Mouse (Mus musculus) forebrain, embryonic 14.5 days (tissue): Measurements from ENCODE around the gene Pbrm1. TPM values are rescaled to one million over a fixed set of nuclear protein-coding genes. Genes with fewer than 3 reads are reported as not detected.

Experiments
- ATAC-seq: fragments of 200-750 bp; cut with Nextera tagmentation; 2 replicates; pipeline ENCODE4 v1.8.0; 2017; ENCODE audit warnings: mild to moderate bottlenecking, moderate library complexity
- DNase-seq: peaks from one replicate; pipeline ENCODE4 v3.0.0-alpha.2; 2015; ENCODE audit warnings: low spot score
- H3K27ac ChIP-seq: fragments of 300-500 bp; sonication (generic); 2 replicates; pipeline ENCODE4 v1.5.1; 2014; ENCODE audit warnings: low read depth, mild to moderate bottlenecking, control low read depth, low read length, moderate library complexity
- H3K27me3 ChIP-seq: fragments of 300-500 bp; sonication (generic); replicated peaks from 2 replicates; pipeline ENCODE4 v1.6.1; 2014; ENCODE audit warnings: low read length, control low read depth, mixed read lengths; ENCODE audit not compliant: control insufficient read depth, insufficient read depth
- H3K36me3 ChIP-seq: fragments of 300-500 bp; sonication (generic); 2 replicates; pipeline ENCODE4 v1.6.1; 2014; ENCODE audit warnings: low read length, control low read depth; ENCODE audit not compliant: control insufficient read depth, insufficient read depth
- H3K4me1 ChIP-seq: fragments of 300-500 bp; sonication (generic); 2 replicates; pipeline ENCODE4 v1.6.1; 2014; ENCODE audit warnings: antibody characterized with exemption, low read length, control low read depth; ENCODE audit not compliant: control insufficient read depth, insufficient read depth
- H3K4me2 ChIP-seq: fragments of 300-500 bp; sonication (generic); 2 replicates; pipeline ENCODE4 v1.6.1; 2014; ENCODE audit warnings: mild to moderate bottlenecking, control low read depth, low read length
- H3K4me3 ChIP-seq: fragments of 300-500 bp; sonication (generic); 2 replicates; pipeline ENCODE4 v1.5.1; 2014; ENCODE audit warnings: low read depth, low read length, control low read depth
- H3K9ac ChIP-seq: fragments of 300-500 bp; sonication (generic); 2 replicates; pipeline ENCODE4 v1.6.1; 2014; ENCODE audit warnings: mild to moderate bottlenecking, low read length, control low read depth, moderate library complexity
- H3K9me3 ChIP-seq: fragments of 300-500 bp; sonication (generic); replicated peaks from 2 replicates; pipeline ENCODE4 v1.6.1; 2016; ENCODE audit warnings: low read length, control low read depth, mixed read lengths; ENCODE audit not compliant: control insufficient read depth
- WGBS: fragments of 180-500 bp; shearing (Covaris S2); extraction: QIAGEN DNeasy Blood & Tissue Kit; methylation state at CpG from one replicate; pipeline ENCODE4 v1.1.7; 2014; 5-methylcytosine and 5-hydroxymethylcytosine counted together
- polyA plus RNA-seq: library from polyadenylated mRNA; unstranded; fragments of >200 nt; fragmentation: Nextera tagmentation; extraction: Ambion mirVana; gene quantifications from 2 replicates; pipeline ENCODE4 v1.2.1, GENCODE M21; 2014

The Pbrm1 gene
- polyA plus RNA-seq, 1 experiment from 2014 or later = 103 TPM

DNA sequence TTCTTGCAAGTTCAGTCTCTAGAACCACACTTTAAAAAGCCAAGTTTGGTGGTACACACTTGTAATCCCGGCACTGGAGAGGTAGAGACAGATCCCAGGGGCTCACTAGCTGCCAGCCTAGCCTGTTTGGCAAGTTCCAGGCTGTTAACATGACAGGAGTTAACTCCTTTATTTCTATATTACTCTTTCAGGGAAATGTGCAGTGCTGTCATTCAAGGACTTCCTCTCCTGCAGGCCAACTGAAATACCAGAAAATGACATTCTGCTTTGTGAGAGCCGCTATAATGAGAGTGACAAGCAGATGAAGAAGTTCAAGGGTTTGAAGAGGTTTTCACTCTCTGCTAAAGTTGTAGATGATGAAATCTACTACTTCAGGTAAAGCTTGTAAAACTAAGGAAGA, 86.2 kb downstream of the Pbrm1 start:
- DNase-seq (no peak), ATAC-seq (no peak)
- H3K36me3 ChIP-seq = peaks cover 68% of the 10 kb centered on the region
- H3K27me3 ChIP-seq = no peaks in the 10 kb centered on the region
- H3K9me3 ChIP-seq = no peaks in the 10 kb centered on the region
- H3K4me1 ChIP-seq = no peaks in the 10 kb centered on the region
- H3K27ac ChIP-seq = no peak overlapping the region
- H3K9ac ChIP-seq = no peak overlapping the region
- H3K4me2 ChIP-seq = no peak overlapping the region
- H3K4me3 ChIP-seq = no peak overlapping the region
- 95% methylated on average over 2 of the region's 2 CpGs for whole genome bisulfite sequencing

DNA sequence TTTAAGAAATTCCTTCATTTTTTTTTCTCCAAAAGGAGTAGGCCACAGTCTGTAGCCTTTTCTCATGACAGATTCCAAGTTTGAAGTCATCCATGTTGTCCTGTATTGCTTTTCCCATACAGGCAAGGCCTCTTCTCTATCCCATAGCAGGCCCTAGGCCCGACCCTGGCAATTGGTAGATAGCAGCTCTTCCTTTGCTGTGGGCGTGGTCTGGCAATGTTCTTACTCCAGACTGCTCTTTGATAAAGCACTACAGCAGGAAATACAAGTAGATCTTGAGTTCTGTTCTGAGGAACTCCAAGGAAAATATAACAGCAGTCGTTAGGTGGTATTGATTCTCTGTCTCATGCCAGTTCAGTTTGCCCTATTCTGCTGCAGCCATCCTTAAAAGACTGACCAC, 91.7 kb downstream of the Pbrm1 start:
- DNase-seq = no peak
- Histone ChIP-seq H3K4me1 (no peaks in the 10 kb centered on the region), H3K9ac (no peak overlapping the region), H3K9me3 (no peaks in the 10 kb centered on the region), H3K4me3 (no peak overlapping the region), H3K4me2 (no peak overlapping the region), H3K36me3 (peaks cover 90% of the 10 kb centered on the region), H3K27ac (no peak overlapping the region), H3K27me3 (no peaks in the 10 kb centered on the region)
- no peak for ATAC-seq
- 82% methylated on average over 3 of the region's 3 CpGs for WGBS

DNA sequence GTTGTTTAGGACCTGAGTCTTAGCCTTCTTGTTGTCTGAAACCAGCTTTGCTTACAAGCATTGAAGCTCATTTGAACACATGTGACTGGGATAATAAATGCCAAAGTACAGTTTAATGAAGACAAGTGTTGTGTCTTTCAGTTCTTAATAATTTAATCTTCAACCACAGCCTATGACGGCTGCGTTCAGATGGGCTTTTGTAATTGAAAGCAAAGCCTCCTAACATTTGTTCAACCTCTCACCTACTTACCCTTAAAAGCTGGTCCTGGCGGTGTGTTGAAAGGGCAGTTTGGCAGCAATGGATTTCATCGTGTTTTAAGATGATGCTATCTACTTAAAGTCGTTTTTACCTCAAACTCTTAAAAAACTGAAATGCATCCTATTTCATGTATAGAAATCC, 93.2 kb downstream of the Pbrm1 start:
- WGBS = 87% methylated on average over 5 of the region's 5 CpGs
- Histone ChIP-seq H3K27me3 (no peaks in the 10 kb centered on the region), H3K4me2 (no peak overlapping the region), H3K9me3 (no peaks in the 10 kb centered on the region), H3K36me3 (peaks cover 90% of the 10 kb centered on the region), H3K27ac (no peak overlapping the region), H3K4me1 (no peaks in the 10 kb centered on the region), H3K9ac (no peak overlapping the region), H3K4me3 (no peak overlapping the region)
- ATAC-seq = no peak
- DNase-seq = no peak

DNA sequence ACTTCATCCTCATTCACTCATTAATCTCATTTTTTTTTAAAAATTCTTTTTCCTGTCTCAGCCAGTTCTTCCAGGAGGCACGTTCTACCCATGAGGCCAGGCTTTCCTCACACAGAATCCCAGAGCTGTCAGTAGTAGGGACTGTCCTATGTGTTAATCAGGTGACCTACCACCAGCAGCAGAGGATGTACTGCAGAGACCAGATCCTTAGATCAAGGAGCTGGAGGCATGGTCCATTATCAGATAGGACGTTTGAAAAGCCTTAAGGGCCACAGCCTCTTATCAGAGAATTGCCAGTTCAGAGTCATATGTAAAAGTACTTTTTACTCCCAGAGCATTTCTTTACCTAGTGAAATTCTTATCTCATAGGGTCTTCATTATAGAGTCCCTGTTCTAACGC, 95.1 kb downstream of the Pbrm1 start:
- Histone ChIP-seq H3K36me3 (peaks cover 89% of the 10 kb centered on the region), H3K4me3 (no peak overlapping the region), H3K9me3 (no peaks in the 10 kb centered on the region), H3K27me3 (no peaks in the 10 kb centered on the region), H3K4me1 (no peaks in the 10 kb centered on the region), H3K4me2 (no peak overlapping the region), H3K9ac (no peak overlapping the region), H3K27ac (no peak overlapping the region)
- DNase-seq = no peak
- ATAC-seq = no peak
- 81% methylated on average over 3 of the region's 3 CpGs for WGBS

DNA sequence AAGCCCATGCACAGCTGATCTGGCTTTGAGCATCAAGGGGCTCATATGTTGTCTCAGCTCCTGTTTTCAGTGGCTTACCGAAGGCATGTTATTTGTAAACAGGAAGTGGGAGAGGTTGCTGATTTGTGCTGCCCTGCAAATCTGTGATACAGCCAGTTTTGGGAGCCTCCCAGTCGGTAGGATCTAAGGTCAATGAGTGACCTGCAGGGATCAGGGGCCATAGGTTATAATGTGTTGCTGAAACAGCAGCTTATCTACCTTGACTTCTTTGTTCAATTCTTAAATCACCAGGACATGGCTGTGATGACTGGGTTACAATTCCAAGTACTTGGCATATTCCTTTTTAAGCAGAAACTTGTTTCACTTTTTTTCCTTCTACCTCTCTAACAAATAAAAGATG, 96.6 kb downstream of the Pbrm1 start:
- DNase-seq (no peak), ATAC-seq (no peak)
- Histone ChIP-seq H3K9me3 (no peaks in the 10 kb centered on the region), H3K36me3 (peaks cover 86% of the 10 kb centered on the region), H3K4me2 (no peak overlapping the region), H3K27me3 (no peaks in the 10 kb centered on the region), H3K9ac (no peak overlapping the region), H3K4me1 (no peaks in the 10 kb centered on the region), H3K4me3 (no peak overlapping the region), H3K27ac (no peak overlapping the region)
- 87% methylated on average over 2 of the region's 2 CpGs for WGBS

DNA sequence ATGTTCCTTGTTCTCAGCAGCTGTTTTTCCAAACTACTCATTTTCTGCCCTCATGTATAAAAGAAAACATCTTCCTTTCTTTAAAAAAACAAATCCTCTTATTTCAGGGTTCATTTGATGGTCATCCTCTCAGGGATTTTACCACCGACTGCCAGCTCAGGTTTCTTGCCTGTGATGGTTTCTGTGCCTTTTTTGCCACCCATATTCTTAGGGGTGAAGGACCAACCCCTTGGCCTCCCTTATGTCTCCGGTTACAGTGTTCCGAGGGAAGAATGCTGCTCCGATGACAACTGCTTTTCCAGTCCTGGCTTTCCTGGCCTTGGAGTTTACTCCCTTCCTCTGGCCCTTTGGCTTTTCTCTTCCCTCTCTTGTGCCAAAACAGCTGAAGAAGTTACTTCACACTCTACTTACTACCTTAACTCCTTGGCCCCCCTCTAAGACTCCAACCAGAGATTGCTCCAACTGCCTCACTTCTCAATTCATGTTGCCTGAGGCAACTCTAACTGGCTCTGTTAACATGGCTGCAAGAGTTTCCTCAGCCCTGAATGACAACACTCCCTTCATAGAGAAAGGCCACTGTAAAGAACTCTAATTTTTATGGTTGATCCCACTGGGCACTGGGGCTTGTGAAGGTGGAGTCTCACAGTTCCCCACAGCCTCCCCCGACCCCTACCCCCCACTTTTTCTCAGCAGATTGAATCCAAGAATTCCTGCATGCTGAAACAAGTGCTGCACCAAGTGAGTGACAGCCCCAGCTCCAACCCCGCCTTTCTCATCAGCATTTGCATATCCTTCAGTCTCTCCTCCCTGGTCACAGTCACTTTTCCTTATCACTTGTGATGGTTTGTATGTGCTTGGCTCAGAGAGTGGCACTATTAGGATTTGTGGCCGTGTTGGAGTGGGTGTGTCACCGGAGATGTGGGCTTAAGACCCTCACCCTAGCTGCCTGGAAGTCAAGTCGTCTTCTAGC, 106.5 kb downstream of the Pbrm1 start:
- DNase-seq (peak; percentile 4), ATAC-seq (no peak)
- H3K27me3 ChIP-seq = no peaks in the 10 kb centered on the region
- H3K4me1 ChIP-seq = peaks cover 14% of the 10 kb centered on the region; the same call in 1 of the 2 replicates
- no peak overlapping the region for H3K4me3 ChIP-seq
- H3K27ac ChIP-seq = no peak overlapping the region
- no peak overlapping the region for H3K4me2 ChIP-seq
- peaks cover 21% of the 10 kb centered on the region for H3K36me3 ChIP-seq
- WGBS = 73% methylated on average over 9 of the region's 9 CpGs
- H3K9ac ChIP-seq = no peak overlapping the region
- no peaks in the 10 kb centered on the region for H3K9me3 ChIP-seq

DNA sequence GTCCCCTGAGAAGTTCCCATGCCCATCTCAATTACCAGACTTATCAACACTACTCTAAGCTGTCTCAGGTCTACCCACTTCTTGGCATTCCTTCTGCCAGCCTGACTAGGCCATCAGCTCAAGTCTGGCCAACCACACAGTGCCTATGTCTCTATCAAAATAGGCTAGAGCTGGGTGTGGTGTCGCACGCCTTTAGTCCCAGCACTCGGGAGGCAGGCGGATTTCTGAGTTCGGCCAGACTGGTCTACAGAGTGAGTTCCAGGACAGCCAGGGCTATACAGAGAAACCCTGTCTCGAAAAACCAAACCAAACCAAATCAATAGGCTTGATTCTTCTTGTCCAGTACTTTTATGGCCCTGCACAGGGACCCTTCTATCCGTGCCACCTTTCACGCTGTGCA, 107.9 kb downstream of the Pbrm1 start:
- H3K9ac ChIP-seq = no peak overlapping the region
- ATAC-seq (no peak), DNase-seq (no peak)
- no peak overlapping the region for H3K4me3 ChIP-seq
- peaks cover 17% of the 10 kb centered on the region for H3K4me1 ChIP-seq
- H3K27ac ChIP-seq = no peak overlapping the region
- peaks cover 11% of the 10 kb centered on the region for H3K36me3 ChIP-seq
- H3K4me2 ChIP-seq = no peak overlapping the region; the same call in 1 of the 2 replicates
- no peaks in the 10 kb centered on the region for H3K27me3 ChIP-seq
- no peaks in the 10 kb centered on the region for H3K9me3 ChIP-seq
- WGBS = 95% methylated on average over 8 of the region's 8 CpGs

DNA sequence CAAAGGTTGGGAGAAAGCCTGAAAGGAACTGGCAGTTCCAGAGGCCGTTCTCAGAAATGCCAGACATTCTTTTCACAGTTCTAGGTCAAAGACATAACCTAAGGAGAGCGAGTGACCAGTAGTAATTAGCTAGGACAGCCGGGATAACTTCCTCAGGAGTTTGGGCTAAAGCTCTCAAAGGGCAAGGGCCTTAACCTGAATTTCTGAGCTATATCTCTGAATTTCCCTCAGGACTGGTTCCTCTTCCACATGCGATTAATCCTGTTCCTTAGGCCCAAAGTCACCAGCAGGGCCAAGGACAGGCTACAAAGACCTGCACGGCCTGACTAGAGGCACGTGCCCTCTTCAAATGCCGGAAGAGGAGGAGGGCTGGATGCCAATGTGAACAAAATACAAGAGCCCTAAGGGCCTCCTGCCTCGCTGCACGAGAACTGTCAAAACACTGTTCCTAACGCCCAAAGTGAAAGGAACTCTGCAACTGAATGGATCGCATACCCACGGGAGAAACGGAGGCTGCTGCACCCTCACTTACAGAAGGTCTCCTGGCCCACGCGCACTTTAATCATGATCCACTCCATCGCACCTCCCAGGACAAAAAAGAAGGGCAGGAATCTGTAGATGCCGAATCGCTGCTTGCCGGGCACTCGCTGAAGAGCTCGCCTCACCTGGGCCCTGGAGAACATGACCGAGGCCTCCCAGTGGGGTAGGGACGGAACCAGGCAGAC, 109.3 kb downstream of the Pbrm1 start:
- H3K4me2 ChIP-seq = peak overlapping the region; percentile 62
- peak; percentile 13; the same call in 1 of the 2 replicates for ATAC-seq
- H3K36me3 ChIP-seq = peaks cover 2% of the 10 kb centered on the region
- no peaks in the 10 kb centered on the region for H3K9me3 ChIP-seq
- peak overlapping the region; percentile 72 for H3K9ac ChIP-seq
- peaks cover 31% of the 10 kb centered on the region for H3K4me1 ChIP-seq
- peak; percentile 71 for DNase-seq
- H3K4me3 ChIP-seq = peak overlapping the region; percentile 67
- no peaks in the 10 kb centered on the region for H3K27me3 ChIP-seq
- WGBS = 1% methylated on average over 23 of the region's 23 CpGs
- H3K27ac ChIP-seq = peak overlapping the region; percentile 50; the same call in 1 of the 2 replicates

DNA sequence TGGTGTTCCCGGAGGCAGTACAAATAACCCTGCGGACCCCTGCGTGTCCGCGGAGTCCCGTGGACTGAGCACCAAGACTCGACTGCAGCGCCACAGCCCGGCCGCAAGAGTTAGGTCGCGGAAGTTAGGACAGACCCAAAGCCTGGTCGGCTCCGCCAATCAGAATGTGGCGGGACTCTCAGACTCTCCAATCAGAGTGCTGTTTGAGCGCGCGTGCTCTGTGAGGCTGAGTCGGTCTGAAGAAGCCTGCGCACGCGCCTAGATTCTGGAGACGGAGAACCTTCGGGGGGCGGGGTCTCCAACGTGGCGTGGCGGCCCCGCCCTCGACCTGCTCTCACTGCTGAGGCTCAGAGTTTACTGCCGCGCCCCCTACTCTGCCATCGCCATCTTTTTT, 109.9 kb downstream of the Pbrm1 start, which contains the start of gene Smim4:
TSS of gene Smim4 (minus strand) at position 131 of the 394 bp plus-strand sequence.
- ATAC-seq (peak; percentile 95), DNase-seq (peak; percentile 100)
- Histone ChIP-seq H3K4me3 (peak within 1 kb of the TSS; percentile 67), H3K27me3 (no peaks in the 10 kb centered on the region), H3K27ac (peak within 1 kb of the TSS; percentile 82), H3K9ac (peak within 1 kb of the TSS; percentile 72), H3K4me2 (peak within 1 kb of the TSS; percentile 62), H3K4me1 (peaks cover 34% of the 10 kb centered on the region), H3K9me3 (no peaks in the 10 kb centered on the region), H3K36me3 (no peaks in the 10 kb centered on the region)
- 0% methylated on average over 33 of the region's 33 CpGs for whole genome bisulfite sequencing
